Mouse (Mus musculus): ENCODE data around the gene Tmem245. TPM values are rescaled to one million over a fixed set of nuclear protein-coding genes. Genes with fewer than 3 reads are reported as not detected.
A peak's percentile ranks its signal among the peaks of the same experiment; 100 is the strongest.

Gene Tmem245
- polyA plus RNA-seq, 1 experiment from 2014 or later: 17.3 TPM

GRCm38 (mm10) chr4:56865003-56865511 lies 82.2 kb downstream of the Tmem245 start, which contains the start of gene Ctnnal1:
Gene Ctnnal1 (minus strand): TSS chr4:56865188.
- Histone ChIP-seq H3K9ac (ENCODE audit: low read length) (peak within 1 kb of the TSS; percentile 90), H3K27ac (ENCODE audit: low read length) (peak within 1 kb of the TSS; percentile 86), H3K36me3 (ENCODE audit: control insufficient read depth, insufficient read depth) (no peaks in the 10 kb centered on the region), H3K4me2 (ENCODE audit: low read depth, low read length) (peak within 1 kb of the TSS; percentile 65), H3K9me3 (replicated peaks; ENCODE audit: control insufficient read depth, low read length) (no peaks in the 10 kb centered on the region), H3K27me3 (ENCODE audit: control insufficient read depth, insufficient read depth, low read length) (no peaks in the 10 kb centered on the region), H3K4me3 (ENCODE audit: low read length) (peak within 1 kb of the TSS; percentile 59), H3K4me1 (ENCODE audit: control insufficient read depth, insufficient read depth, low read length) (peaks cover 33% of the 10 kb centered on the region)
- peak; percentile 94 for ATAC-seq (replicated peaks; ENCODE audit: extremely low read depth, insufficient read depth, low FRiP score)
- WGBS: under 1% methylated on average over 45 of the region's 45 CpGs

- WGBS: under 1% methylated on average over 49 of the region's 49 CpGs
- Histone ChIP-seq H3K27ac (ENCODE audit: low read length) (peak overlapping the region; percentile 86), H3K27me3 (ENCODE audit: control insufficient read depth, insufficient read depth, low read length) (no peaks in the 10 kb centered on the region), H3K4me3 (ENCODE audit: low read length) (peak overlapping the region; percentile 59), H3K36me3 (ENCODE audit: control insufficient read depth, insufficient read depth) (no peaks in the 10 kb centered on the region), H3K9me3 (replicated peaks; ENCODE audit: control insufficient read depth, low read length) (no peaks in the 10 kb centered on the region), H3K9ac (ENCODE audit: low read length) (peak overlapping the region; percentile 90), H3K4me2 (ENCODE audit: low read depth, low read length) (peak overlapping the region; percentile 65), H3K4me1 (ENCODE audit: control insufficient read depth, insufficient read depth, low read length) (peaks cover 33% of the 10 kb centered on the region)
- peak; percentile 50 for ATAC-seq (replicated peaks; ENCODE audit: extremely low read depth, insufficient read depth, low FRiP score)
Observed at GRCm38 (mm10) chr4:56864417-56865001, 82.7 kb downstream of the Tmem245 start.

GRCm38 (mm10) chr4:56864016-56864415 lies 83.2 kb downstream of the Tmem245 start:
- Histone ChIP-seq H3K9me3 (replicated peaks; ENCODE audit: control insufficient read depth, low read length) (no peaks in the 10 kb centered on the region), H3K27me3 (ENCODE audit: control insufficient read depth, insufficient read depth, low read length) (no peaks in the 10 kb centered on the region), H3K36me3 (ENCODE audit: control insufficient read depth, insufficient read depth) (no peaks in the 10 kb centered on the region), H3K27ac (ENCODE audit: low read length) (peak overlapping the region; percentile 86), H3K4me1 (ENCODE audit: control insufficient read depth, insufficient read depth, low read length) (peaks cover 29% of the 10 kb centered on the region), H3K4me2 (ENCODE audit: low read depth, low read length) (peak overlapping the region; percentile 65), H3K9ac (ENCODE audit: low read length) (peak overlapping the region; percentile 90), H3K4me3 (ENCODE audit: low read length) (peak overlapping the region; percentile 59)
- ATAC-seq (replicated peaks; ENCODE audit: extremely low read depth, insufficient read depth, low FRiP score): no peak
- 29% methylated on average over 4 of the region's 4 CpGs for WGBS

- 82% methylated on average over 4 of the region's 4 CpGs for WGBS
- Histone ChIP-seq H3K36me3 (ENCODE audit: control insufficient read depth, insufficient read depth) (no peaks in the 10 kb centered on the region), H3K4me3 (ENCODE audit: low read length) (no peak overlapping the region), H3K27me3 (ENCODE audit: control insufficient read depth, insufficient read depth, low read length) (no peaks in the 10 kb centered on the region), H3K4me1 (ENCODE audit: control insufficient read depth, insufficient read depth, low read length) (peaks cover 25% of the 10 kb centered on the region), H3K9ac (ENCODE audit: low read length) (no peak overlapping the region), H3K27ac (ENCODE audit: low read length) (no peak overlapping the region), H3K9me3 (replicated peaks; ENCODE audit: control insufficient read depth, low read length) (no peaks in the 10 kb centered on the region), H3K4me2 (ENCODE audit: low read depth, low read length) (no peak overlapping the region)
- ATAC-seq (replicated peaks; ENCODE audit: extremely low read depth, insufficient read depth, low FRiP score): no peak
Observed at GRCm38 (mm10) chr4:56861551-56861950, 85.7 kb downstream of the Tmem245 start.

GRCm38 (mm10) chr4:56858733-56859132 lies 88.5 kb downstream of the Tmem245 start:
- ATAC-seq (replicated peaks; ENCODE audit: extremely low read depth, insufficient read depth, low FRiP score): no peak

GRCm38 (mm10) chr4:56856371-56856949 lies 90.8 kb downstream of the Tmem245 start:
- no peaks in the 10 kb centered on the region for H3K9me3 ChIP-seq (replicated peaks; ENCODE audit: control insufficient read depth, low read length)
- H3K36me3 ChIP-seq (ENCODE audit: control insufficient read depth, insufficient read depth): no peaks in the 10 kb centered on the region
- no peaks in the 10 kb centered on the region for H3K27me3 ChIP-seq (ENCODE audit: control insufficient read depth, insufficient read depth, low read length)
- H3K27ac ChIP-seq (ENCODE audit: low read length): no peak overlapping the region
- 81% methylated on average over 8 of the region's 8 CpGs for WGBS
- no peak overlapping the region for H3K9ac ChIP-seq (ENCODE audit: low read length)
- H3K4me2 ChIP-seq (ENCODE audit: low read depth, low read length): no peak overlapping the region
- H3K4me3 ChIP-seq (ENCODE audit: low read length): no peak overlapping the region
- ATAC-seq (replicated peaks; ENCODE audit: extremely low read depth, insufficient read depth, low FRiP score): no peak
- peaks cover 2% of the 10 kb centered on the region; the same call in 1 of the 2 replicates for H3K4me1 ChIP-seq (ENCODE audit: control insufficient read depth, insufficient read depth, low read length)

More at GRCm38 (mm10) chr4:56858733-56859132, 88.5 kb downstream of the Tmem245 start:
- Histone ChIP-seq H3K27ac (ENCODE audit: low read length) (no peak overlapping the region), H3K9me3 (replicated peaks; ENCODE audit: control insufficient read depth, low read length) (no peaks in the 10 kb centered on the region), H3K4me2 (ENCODE audit: low read depth, low read length) (no peak overlapping the region), H3K4me3 (ENCODE audit: low read length) (no peak overlapping the region), H3K4me1 (ENCODE audit: control insufficient read depth, insufficient read depth, low read length) (peaks cover 12% of the 10 kb centered on the region), H3K9ac (ENCODE audit: low read length) (no peak overlapping the region), H3K27me3 (ENCODE audit: control insufficient read depth, insufficient read depth, low read length) (no peaks in the 10 kb centered on the region), H3K36me3 (ENCODE audit: control insufficient read depth, insufficient read depth) (no peaks in the 10 kb centered on the region)
- 73% methylated on average over 9 of the region's 9 CpGs for WGBS

GRCm38 (mm10) chr4:56855935-56856334 lies 91.3 kb downstream of the Tmem245 start:
- Histone ChIP-seq H3K9me3 (replicated peaks; ENCODE audit: control insufficient read depth, low read length) (no peaks in the 10 kb centered on the region), H3K4me2 (ENCODE audit: low read depth, low read length) (no peak overlapping the region), H3K4me1 (ENCODE audit: control insufficient read depth, insufficient read depth, low read length) (peaks cover 3% of the 10 kb centered on the region), H3K27ac (ENCODE audit: low read length) (no peak overlapping the region), H3K9ac (ENCODE audit: low read length) (no peak overlapping the region), H3K36me3 (ENCODE audit: control insufficient read depth, insufficient read depth) (no peaks in the 10 kb centered on the region), H3K4me3 (ENCODE audit: low read length) (no peak overlapping the region), H3K27me3 (ENCODE audit: control insufficient read depth, insufficient read depth, low read length) (no peaks in the 10 kb centered on the region)
- no peak for ATAC-seq (replicated peaks; ENCODE audit: extremely low read depth, insufficient read depth, low FRiP score)
- 89% methylated on average over 5 of the region's 5 CpGs for WGBS

- WGBS: 9% methylated on average over 6 of the region's 6 CpGs
- Histone ChIP-seq H3K9ac (ENCODE audit: low read length) (peak overlapping the region; percentile 43), H3K4me2 (ENCODE audit: low read depth, low read length) (peak overlapping the region; percentile 30), H3K36me3 (ENCODE audit: control insufficient read depth, insufficient read depth) (no peaks in the 10 kb centered on the region), H3K4me3 (ENCODE audit: low read length) (no peak overlapping the region), H3K27ac (ENCODE audit: low read length) (peak overlapping the region; percentile 53; the same call in 1 of the 2 replicates), H3K27me3 (ENCODE audit: control insufficient read depth, insufficient read depth, low read length) (no peaks in the 10 kb centered on the region), H3K4me1 (ENCODE audit: control insufficient read depth, insufficient read depth, low read length) (peaks cover 6% of the 10 kb centered on the region), H3K9me3 (replicated peaks; ENCODE audit: control insufficient read depth, low read length) (no peaks in the 10 kb centered on the region)
- peak; percentile 55; the same call in 1 of the 2 replicates for ATAC-seq (replicated peaks; ENCODE audit: extremely low read depth, insufficient read depth, low FRiP score)
Observed at GRCm38 (mm10) chr4:56850724-56851123, 96.5 kb downstream of the Tmem245 start.

- H3K36me3 ChIP-seq (ENCODE audit: control insufficient read depth, insufficient read depth): peaks cover 12% of the 10 kb centered on the region; the same call in 1 of the 2 replicates
- H3K4me1 ChIP-seq (ENCODE audit: control insufficient read depth, insufficient read depth, low read length): peaks cover 6% of the 10 kb centered on the region
- no peak for ATAC-seq (replicated peaks; ENCODE audit: extremely low read depth, insufficient read depth, low FRiP score)
- H3K9me3 ChIP-seq (replicated peaks; ENCODE audit: control insufficient read depth, low read length): peaks cover 5% of the 10 kb centered on the region; the same call in 1 of the 2 replicates
- no peak overlapping the region for H3K4me3 ChIP-seq (ENCODE audit: low read length)
- H3K27me3 ChIP-seq (ENCODE audit: control insufficient read depth, insufficient read depth, low read length): no peaks in the 10 kb centered on the region
- no peak overlapping the region for H3K9ac ChIP-seq (ENCODE audit: low read length)
- no peak overlapping the region for H3K27ac ChIP-seq (ENCODE audit: low read length)
- no peak overlapping the region for H3K4me2 ChIP-seq (ENCODE audit: low read depth, low read length)
- 85% methylated on average over 6 of the region's 6 CpGs for WGBS
Observed at GRCm38 (mm10) chr4:56848044-56848443, 99.2 kb downstream of the Tmem245 start.
